Mouse (Mus musculus) ES-E14 (cell line): ENCODE results near the gene Zfp385b.

ENCODE experiments used
- CHD2 ChIP-seq: IDR thresholded peaks from 2 replicates; pipeline ENCODE4 v1.6.1; 2014; ENCODE audit warnings: mild to moderate bottlenecking, low read depth, low read length, inconsistent platforms
- HCFC1 ChIP-seq: IDR thresholded peaks from 2 replicates; pipeline ENCODE4 v1.6.1; 2012; ENCODE audit warnings: low read length, inconsistent platforms, borderline replicate concordance; ENCODE audit not compliant: insufficient read depth
- MAFK ChIP-seq: IDR thresholded peaks from 2 replicates; pipeline ENCODE4 v1.6.1; 2014; ENCODE audit warnings: mild to moderate bottlenecking, low read depth, low read length, inconsistent platforms; ENCODE audit not compliant: insufficient read depth
- ZC3H11A ChIP-seq: IDR thresholded peaks from 2 replicates; pipeline ENCODE4 v1.6.1; 2012; ENCODE audit warnings: low read depth, mild to moderate bottlenecking, inconsistent platforms, low read length, borderline replicate concordance
- ZNF384 ChIP-seq: IDR thresholded peaks from 2 replicates; pipeline ENCODE4 v1.6.1; 2012; ENCODE audit warnings: low read depth, low read length, inconsistent platforms

DNA sequence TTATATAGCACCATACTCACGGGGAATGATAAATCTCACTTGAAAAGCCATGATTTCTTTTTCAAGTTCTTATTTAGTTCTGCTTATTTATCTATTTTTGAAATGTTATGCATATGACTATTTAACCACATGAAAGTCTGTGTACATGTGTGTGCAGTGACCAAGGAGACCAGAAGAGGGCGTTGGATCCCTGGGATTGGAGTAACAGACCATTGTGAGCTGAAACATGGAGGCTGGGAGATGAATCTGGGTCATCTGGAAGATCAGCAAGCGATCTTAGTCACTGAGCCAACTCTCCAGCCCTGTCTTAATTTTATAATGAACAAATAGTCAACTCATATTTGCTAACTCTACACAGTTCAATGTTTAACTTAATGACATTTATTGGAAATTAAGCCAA is 16.3 kb upstream of the Zfp385b start:
- TF ChIP-seq ZNF384 = no peak
- TF ChIP-seq ZC3H11A = no peak
- TF ChIP-seq MAFK = no peak
- no peak for TF ChIP-seq HCFC1
- TF ChIP-seq CHD2 = no peak
